Mouse (Mus musculus) limb, embryonic 12.5 days (tissue): ENCODE data around the gene Vav1. TPM values are rescaled to one million over a fixed set of nuclear protein-coding genes. Genes with fewer than 3 reads are reported as not detected.
A peak's percentile ranks its signal among the peaks of the same experiment; 100 is the strongest.

Experiments
- ATAC-seq: fragments of 200-750 bp; cut with Nextera tagmentation; 2 replicates; pipeline ENCODE4 v1.8.0; 2017; ENCODE audit warnings: low read depth, moderate TSS enrichment; ENCODE audit not compliant: insufficient number of reproducible peaks, insufficient read depth, low FRiP score, low TSS enrichment
- H3K27ac ChIP-seq: fragments of 300-500 bp; sonication (generic); 2 replicates; pipeline ENCODE4 v1.5.1; 2016; ENCODE audit warnings: mild to moderate bottlenecking, moderate library complexity
- H3K27me3 ChIP-seq: fragments of 300-500 bp; sonication (generic); 2 replicates; pipeline ENCODE4 v1.6.1; 2016; ENCODE audit warnings: mild to moderate bottlenecking, moderate library complexity
- H3K36me3 ChIP-seq: fragments of 300-500 bp; sonication (generic); 2 replicates; pipeline ENCODE4 v1.6.1; 2016; ENCODE audit warnings: mild to moderate bottlenecking, moderate library complexity
- H3K4me1 ChIP-seq: fragments of 300-500 bp; sonication (generic); replicated peaks from 2 replicates; pipeline ENCODE4 v1.6.1; 2016
- H3K4me2 ChIP-seq: fragments of 300-500 bp; sonication (generic); 2 replicates; pipeline ENCODE4 v1.6.1; 2016; ENCODE audit warnings: mild to moderate bottlenecking, moderate library complexity
- H3K4me3 ChIP-seq: fragments of 300-500 bp; sonication (generic); replicated peaks from 2 replicates; pipeline ENCODE4 v1.5.1; 2016; ENCODE audit warnings: mild to moderate bottlenecking
- H3K9ac ChIP-seq: fragments of 300-500 bp; sonication (generic); replicated peaks from 2 replicates; pipeline ENCODE4 v1.6.1; 2016; ENCODE audit warnings: mild to moderate bottlenecking, moderate library complexity
- H3K9me3 ChIP-seq: fragments of 300-500 bp; sonication (generic); 2 replicates; pipeline ENCODE4 v1.6.1; 2016; ENCODE audit warnings: mild to moderate bottlenecking, moderate library complexity
- WGBS: fragments of 180-500 bp; shearing (Covaris S2); methylation state at CpG from one replicate; pipeline ENCODE4 v1.1.7; 2016; 5-methylcytosine and 5-hydroxymethylcytosine counted together
- polyA plus RNA-seq: library from polyadenylated mRNA; unstranded; fragments of >200 nt; fragmentation: Nextera tagmentation; extraction: Ambion mirVana; gene quantifications from 2 replicates; pipeline ENCODE4 v1.2.1, GENCODE M21; 2016

The Vav1 gene
- polyA plus RNA-seq, 1 experiment from 2014 or later: 1.8 TPM

DNA sequence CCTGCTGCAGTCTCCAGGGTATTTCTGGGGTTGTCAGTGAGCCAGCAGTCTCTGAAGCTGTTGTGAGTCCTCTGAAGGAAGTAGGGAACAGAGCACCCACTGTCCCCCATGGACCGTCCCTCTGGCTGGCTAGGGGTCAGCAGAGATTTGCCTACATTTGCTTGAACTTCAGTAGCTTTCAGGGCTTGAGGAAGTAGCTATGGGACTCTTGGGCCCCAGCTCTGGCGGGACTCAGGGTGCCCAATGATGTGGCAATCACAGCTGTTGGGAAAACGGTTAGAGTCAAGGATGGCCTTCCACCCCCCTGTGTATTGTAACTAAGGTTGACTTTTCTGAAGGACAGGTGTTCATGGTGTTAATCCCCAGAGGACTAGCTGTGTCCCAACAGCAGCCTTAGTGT is 1.5 kb downstream of the Vav1 start:
- Histone ChIP-seq H3K4me3 (no peak overlapping the region), H3K9ac (no peak overlapping the region), H3K27ac (no peak overlapping the region), H3K4me2 (no peak overlapping the region), H3K9me3 (no peaks in the 10 kb centered on the region), H3K36me3 (no peaks in the 10 kb centered on the region), H3K27me3 (peaks cover 44% of the 10 kb centered on the region), H3K4me1 (peaks cover 10% of the 10 kb centered on the region; the same call in 1 of the 2 replicates)
- WGBS: 88% methylated on average over 3 of the region's 3 CpGs
- ATAC-seq: no peak

DNA sequence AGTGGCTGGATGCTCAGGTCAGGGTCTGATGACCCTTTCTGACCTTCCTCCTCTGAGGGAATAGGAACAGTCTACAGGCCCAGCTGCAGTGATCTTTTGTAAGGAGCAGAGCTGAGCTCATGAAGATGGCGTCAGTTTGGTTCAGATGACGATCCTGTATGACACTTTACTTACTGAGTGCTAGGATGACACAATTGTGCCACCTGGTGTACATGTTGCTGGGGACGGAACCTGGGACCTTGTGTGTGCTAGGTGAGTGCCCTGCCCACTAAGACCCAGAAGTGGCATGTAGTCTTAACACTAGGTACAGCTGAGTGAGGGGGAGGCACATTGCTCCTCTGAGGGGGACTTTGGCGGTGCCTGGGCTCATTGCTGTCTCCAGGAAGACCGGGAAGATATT is 5.0 kb downstream of the Vav1 start:
- H3K27ac ChIP-seq: no peak overlapping the region
- WGBS: 71% methylated on average over 5 of the region's 5 CpGs
- no peaks in the 10 kb centered on the region for H3K9me3 ChIP-seq
- ATAC-seq: no peak
- no peaks in the 10 kb centered on the region for H3K4me1 ChIP-seq
- no peak overlapping the region for H3K4me3 ChIP-seq
- H3K9ac ChIP-seq: no peak overlapping the region
- peaks cover 17% of the 10 kb centered on the region for H3K27me3 ChIP-seq
- no peak overlapping the region for H3K4me2 ChIP-seq
- H3K36me3 ChIP-seq: no peaks in the 10 kb centered on the region

DNA sequence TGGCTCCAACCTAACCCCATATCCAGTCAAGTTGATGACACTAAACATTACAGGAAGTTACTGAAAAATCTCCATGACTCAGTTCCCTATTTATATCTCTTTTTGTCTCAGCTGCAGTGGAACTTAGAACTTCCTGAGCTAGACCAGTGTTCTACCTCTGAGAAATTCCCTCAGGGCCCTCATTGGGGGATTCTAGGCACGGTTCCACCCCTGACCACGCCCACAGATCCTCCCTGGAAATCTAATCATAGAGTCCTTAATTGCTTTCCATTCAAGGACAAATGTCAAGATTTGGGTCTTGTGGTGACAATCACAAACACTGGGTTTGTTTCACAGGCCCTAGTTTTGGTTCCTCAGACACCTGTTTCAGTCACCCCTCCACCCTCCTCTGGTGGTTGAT is 6.2 kb downstream of the Vav1 start:
- no peak overlapping the region for H3K4me2 ChIP-seq
- no peak overlapping the region for H3K27ac ChIP-seq
- H3K9me3 ChIP-seq: no peaks in the 10 kb centered on the region
- no peak overlapping the region for H3K9ac ChIP-seq
- 61% methylated on average over 2 of the region's 2 CpGs for WGBS
- no peak overlapping the region for H3K4me3 ChIP-seq
- no peaks in the 10 kb centered on the region for H3K36me3 ChIP-seq
- H3K27me3 ChIP-seq: peaks cover 5% of the 10 kb centered on the region
- no peaks in the 10 kb centered on the region for H3K4me1 ChIP-seq
- no peak for ATAC-seq

DNA sequence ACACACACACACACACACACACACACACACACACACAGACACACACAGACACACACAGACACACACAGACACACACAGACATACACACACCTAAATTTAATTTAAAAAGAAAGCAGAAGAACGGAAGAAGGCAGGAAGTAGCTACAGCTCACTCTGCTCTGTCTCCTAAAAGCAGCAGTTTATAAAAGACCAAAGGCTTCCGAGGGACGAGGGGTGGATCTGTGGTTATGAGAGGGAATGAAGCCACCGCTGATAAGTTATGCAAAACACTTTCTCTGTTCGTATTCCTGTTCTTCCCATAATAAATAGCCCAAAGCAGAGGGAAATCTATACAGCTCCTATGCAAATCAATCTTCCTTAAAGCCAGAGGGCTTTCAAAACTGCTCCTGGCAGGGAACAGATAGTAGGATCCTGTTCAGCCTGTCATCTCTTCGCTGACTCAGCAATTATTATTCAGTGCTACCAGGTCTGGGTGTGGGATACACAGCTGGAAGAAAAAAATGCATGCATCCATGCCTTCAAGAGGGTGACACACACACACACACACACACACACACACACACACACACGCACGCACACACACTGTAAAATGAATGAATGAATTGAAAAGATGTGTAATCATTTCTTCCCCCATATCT is 7.9 kb downstream of the Vav1 start:
- no peak overlapping the region for H3K4me3 ChIP-seq
- H3K27me3 ChIP-seq: no peaks in the 10 kb centered on the region; the same call in 1 of the 2 replicates
- no peak overlapping the region for H3K4me2 ChIP-seq
- H3K9me3 ChIP-seq: no peaks in the 10 kb centered on the region
- no peaks in the 10 kb centered on the region for H3K36me3 ChIP-seq
- no peak overlapping the region for H3K9ac ChIP-seq
- H3K27ac ChIP-seq: no peak overlapping the region
- no peaks in the 10 kb centered on the region for H3K4me1 ChIP-seq
- ATAC-seq: no peak
- WGBS: 82% methylated on average over 8 of the region's 8 CpGs

DNA sequence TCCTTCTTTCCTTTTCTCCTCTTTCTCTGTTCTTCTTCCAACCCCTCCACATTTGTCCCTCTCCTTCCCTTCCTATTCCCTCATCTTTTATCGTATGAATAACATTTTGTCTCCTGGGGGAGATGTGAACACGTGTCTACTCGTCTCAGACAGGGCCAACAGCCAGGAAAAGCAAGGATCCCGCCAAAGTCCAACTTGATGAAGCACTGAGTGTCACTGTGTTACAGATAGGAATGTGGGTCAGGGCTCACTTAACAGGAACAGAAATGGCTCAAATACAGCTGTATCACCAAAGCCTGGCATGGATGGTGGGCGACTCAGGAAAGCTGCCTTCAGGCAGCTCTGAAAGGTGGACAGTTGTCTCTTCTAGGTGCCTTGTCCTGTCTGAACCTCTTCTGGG is 10.4 kb downstream of the Vav1 start:
- Histone ChIP-seq H3K27ac (no peak overlapping the region), H3K4me1 (no peaks in the 10 kb centered on the region), H3K4me3 (no peak overlapping the region), H3K9ac (no peak overlapping the region), H3K36me3 (no peaks in the 10 kb centered on the region), H3K27me3 (no peaks in the 10 kb centered on the region), H3K9me3 (no peaks in the 10 kb centered on the region), H3K4me2 (no peak overlapping the region)
- no peak for ATAC-seq
- 86% methylated on average over 5 of the region's 5 CpGs for WGBS

DNA sequence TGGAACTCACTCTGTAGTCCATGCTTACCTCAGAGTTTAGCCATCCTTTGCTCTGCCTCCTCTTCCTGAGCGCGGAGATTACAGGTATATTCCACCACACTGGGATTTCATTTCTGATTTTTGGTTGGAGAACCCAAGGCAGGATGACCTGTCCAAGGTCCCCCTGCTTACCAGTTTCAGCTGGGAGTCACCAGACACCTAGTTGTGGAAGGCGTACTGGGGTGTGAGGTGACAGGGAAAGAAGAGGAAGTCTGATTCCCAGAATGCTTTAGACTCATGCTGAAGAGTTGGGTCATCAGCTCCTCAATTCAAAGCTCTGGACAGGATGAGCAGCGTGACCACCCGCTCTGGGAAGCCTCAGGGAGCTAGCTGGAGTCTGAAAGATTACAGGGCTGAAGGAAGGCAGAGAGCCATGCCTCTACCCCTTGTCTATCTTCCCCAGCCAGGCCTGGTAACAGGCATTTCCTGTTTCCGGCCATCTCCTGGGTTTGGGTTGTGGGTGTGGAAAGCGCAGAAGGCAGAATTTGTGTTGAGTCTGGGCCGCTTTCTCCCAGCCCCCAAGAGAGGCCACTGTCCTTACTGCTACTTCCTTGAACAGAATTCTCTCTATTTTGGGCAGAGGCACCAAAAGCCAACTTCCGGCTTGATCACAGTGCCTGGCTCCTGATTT is 11.2 kb downstream of the Vav1 start:
- Histone ChIP-seq H3K27ac (no peak overlapping the region), H3K4me1 (no peaks in the 10 kb centered on the region), H3K36me3 (no peaks in the 10 kb centered on the region), H3K4me2 (no peak overlapping the region), H3K27me3 (no peaks in the 10 kb centered on the region), H3K9me3 (no peaks in the 10 kb centered on the region), H3K4me3 (no peak overlapping the region), H3K9ac (no peak overlapping the region)
- ATAC-seq: no peak
- WGBS: 85% methylated on average over 9 of the region's 9 CpGs

DNA sequence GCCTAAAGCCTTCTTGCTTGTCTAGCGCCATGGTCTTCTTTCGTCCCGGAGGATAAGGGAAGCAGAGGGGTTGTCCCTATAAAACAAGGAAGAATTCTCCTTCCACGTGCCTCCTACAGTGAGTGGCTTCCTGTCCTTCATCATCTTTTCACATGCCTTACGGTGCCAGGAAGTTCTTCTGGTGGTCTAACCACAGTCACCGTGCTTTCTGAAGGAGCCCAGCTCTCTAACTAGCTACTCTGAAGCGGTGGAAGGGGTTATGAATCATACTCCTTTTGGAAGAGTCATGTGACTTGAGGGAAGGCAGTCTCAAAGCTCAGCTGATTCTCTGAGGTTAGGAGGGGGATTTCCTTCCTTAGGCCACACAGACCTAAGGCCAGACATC is 11.8 kb downstream of the Vav1 start:
- Histone ChIP-seq H3K27ac (no peak overlapping the region), H3K4me1 (no peaks in the 10 kb centered on the region), H3K36me3 (no peaks in the 10 kb centered on the region), H3K27me3 (no peaks in the 10 kb centered on the region), H3K4me2 (no peak overlapping the region), H3K9ac (no peak overlapping the region), H3K9me3 (no peaks in the 10 kb centered on the region), H3K4me3 (no peak overlapping the region)
- 83% methylated on average over 7 of the region's 7 CpGs for WGBS
- no peak for ATAC-seq

DNA sequence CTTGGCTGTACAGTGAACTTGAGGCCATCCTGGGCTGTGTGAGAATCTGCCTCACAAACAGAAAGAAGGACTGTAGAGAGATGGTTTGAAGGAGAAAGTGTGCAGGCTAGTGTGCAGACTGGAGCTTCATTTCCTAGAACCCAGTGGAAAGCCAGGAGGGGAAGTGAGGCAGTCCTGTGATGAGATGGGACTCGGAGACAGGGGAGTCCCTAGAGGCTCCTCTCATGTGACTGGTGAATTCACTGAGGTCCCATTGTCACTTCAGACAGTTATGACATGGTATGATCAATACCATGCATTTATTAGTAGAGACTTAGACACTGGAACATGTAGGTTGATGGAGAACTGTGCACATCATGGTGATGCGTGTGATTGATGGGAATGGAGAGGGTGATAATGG is 13.4 kb downstream of the Vav1 start:
- no peak overlapping the region for H3K9ac ChIP-seq
- H3K4me1 ChIP-seq: no peaks in the 10 kb centered on the region
- H3K36me3 ChIP-seq: no peaks in the 10 kb centered on the region
- no peaks in the 10 kb centered on the region for H3K27me3 ChIP-seq
- no peak overlapping the region for H3K27ac ChIP-seq
- 87% methylated on average over 2 of the region's 2 CpGs for WGBS
- H3K4me3 ChIP-seq: no peak overlapping the region
- H3K9me3 ChIP-seq: no peaks in the 10 kb centered on the region
- H3K4me2 ChIP-seq: no peak overlapping the region
- ATAC-seq: no peak

DNA sequence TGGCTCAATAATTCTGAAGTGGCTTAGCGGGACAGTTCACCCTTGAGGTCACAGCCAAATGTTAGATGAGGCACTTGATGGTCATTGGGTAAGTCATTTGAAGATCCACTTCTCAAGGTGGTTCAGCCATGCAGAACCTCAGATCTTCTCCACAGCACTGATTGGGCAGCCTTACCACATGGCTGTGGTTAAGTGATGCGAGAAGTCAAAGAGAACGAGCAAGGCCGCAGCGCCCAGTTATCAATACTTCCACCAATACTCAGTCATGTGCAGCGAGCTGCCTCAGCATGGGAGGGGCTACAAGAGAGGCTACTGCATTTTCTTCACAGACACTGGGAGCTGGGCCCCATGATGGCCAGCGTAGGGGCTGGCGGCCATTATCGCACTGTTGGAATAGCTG is 14.1 kb downstream of the Vav1 start:
- WGBS: 88% methylated on average over 9 of the region's 9 CpGs
- Histone ChIP-seq H3K4me1 (no peaks in the 10 kb centered on the region), H3K9ac (no peak overlapping the region), H3K4me3 (no peak overlapping the region), H3K27me3 (no peaks in the 10 kb centered on the region), H3K9me3 (no peaks in the 10 kb centered on the region), H3K36me3 (no peaks in the 10 kb centered on the region), H3K4me2 (no peak overlapping the region), H3K27ac (no peak overlapping the region)
- no peak for ATAC-seq

DNA sequence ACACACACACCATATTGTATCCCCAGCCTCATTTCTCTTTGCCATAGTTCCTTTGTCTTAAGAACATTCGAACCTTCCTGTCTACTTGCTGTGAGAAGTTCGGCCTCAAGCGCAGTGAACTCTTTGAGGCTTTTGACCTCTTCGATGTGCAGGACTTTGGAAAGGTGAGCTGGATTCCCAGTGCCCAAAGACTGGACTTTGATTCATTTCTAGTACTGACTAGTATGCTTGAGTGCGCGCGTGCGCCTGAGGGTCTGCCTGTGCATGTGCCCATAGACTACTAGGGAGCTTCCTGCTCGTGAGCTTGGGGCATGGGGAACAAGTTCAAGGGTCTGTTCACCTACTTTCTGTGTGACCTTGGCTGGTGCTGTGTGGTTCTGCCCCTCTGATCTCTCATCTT is 17.0 kb downstream of the Vav1 start:
- Histone ChIP-seq H3K4me2 (no peak overlapping the region), H3K9me3 (no peaks in the 10 kb centered on the region), H3K4me3 (no peak overlapping the region), H3K27me3 (no peaks in the 10 kb centered on the region), H3K9ac (no peak overlapping the region), H3K27ac (no peak overlapping the region), H3K4me1 (no peaks in the 10 kb centered on the region), H3K36me3 (no peaks in the 10 kb centered on the region)
- ATAC-seq: no peak
- WGBS: 91% methylated on average over 9 of the region's 9 CpGs

DNA sequence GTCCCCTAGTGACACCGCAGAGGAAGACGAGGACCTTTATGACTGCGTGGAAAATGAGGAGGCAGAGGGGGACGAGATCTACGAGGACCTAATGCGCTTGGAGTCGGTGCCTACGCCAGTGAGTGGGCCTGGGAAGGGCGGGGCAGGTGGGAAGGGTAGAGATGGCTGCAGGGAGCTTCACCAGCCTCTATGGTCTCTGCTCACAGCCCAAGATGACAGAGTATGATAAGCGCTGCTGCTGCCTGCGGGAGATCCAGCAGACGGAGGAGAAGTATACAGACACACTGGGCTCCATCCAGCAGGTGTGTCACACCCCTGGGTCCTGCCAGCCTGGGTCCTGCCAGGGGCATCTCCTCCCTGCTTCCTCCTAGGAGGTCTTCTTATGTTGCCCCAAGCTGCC is 18.1 kb downstream of the Vav1 start:
- no peaks in the 10 kb centered on the region for H3K36me3 ChIP-seq
- no peak overlapping the region for H3K4me2 ChIP-seq
- no peaks in the 10 kb centered on the region for H3K27me3 ChIP-seq
- H3K9ac ChIP-seq: no peak overlapping the region
- 85% methylated on average over 12 of the region's 12 CpGs for WGBS
- no peaks in the 10 kb centered on the region for H3K4me1 ChIP-seq
- H3K9me3 ChIP-seq: no peaks in the 10 kb centered on the region
- ATAC-seq: no peak
- H3K27ac ChIP-seq: no peak overlapping the region
- no peak overlapping the region for H3K4me3 ChIP-seq

DNA sequence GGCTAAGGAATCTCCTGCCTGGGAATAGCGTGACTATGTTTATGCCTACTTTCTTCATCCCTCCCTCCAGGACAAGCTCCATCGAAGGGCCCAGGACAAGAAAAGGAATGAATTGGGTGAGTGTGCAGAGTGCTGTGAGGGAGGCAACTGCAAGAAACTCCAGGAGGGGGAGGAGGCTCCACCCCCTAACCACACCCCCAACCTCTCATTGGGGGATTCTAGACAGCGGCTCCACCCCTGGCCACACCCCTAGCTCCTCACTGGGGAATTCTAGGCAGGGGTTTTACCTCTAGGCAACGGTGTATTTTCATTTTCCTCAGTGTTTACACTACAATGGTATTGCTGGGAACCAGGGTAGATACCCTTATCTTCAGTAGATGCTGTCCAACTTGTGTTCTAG is 26.7 kb downstream of the Vav1 start:
- Histone ChIP-seq H3K27me3 (no peaks in the 10 kb centered on the region), H3K36me3 (no peaks in the 10 kb centered on the region), H3K27ac (no peak overlapping the region), H3K4me3 (no peak overlapping the region), H3K4me1 (no peaks in the 10 kb centered on the region), H3K4me2 (no peak overlapping the region), H3K9me3 (no peaks in the 10 kb centered on the region), H3K9ac (no peak overlapping the region)
- WGBS: 49% methylated on average over 4 of the region's 4 CpGs
- peak; percentile 44; the same call in 1 of the 2 replicates for ATAC-seq
